Mouse (Mus musculus) bone marrow, adult 2 months (tissue): ENCODE data around the gene Tppp2. TPM values are rescaled to one million over a fixed set of nuclear protein-coding genes. Genes with fewer than 3 reads are reported as not detected.

Experiments used
- H3K27ac ChIP-seq: fragments of 200-500 bp; 2 replicates; pipeline ENCODE4 v1.5.1; 2012; ENCODE audit warnings: low read depth, mild to moderate bottlenecking, control low read depth, inconsistent platforms, low read length; ENCODE audit not compliant: control insufficient read depth, poor library complexity, insufficient read depth
- H3K4me1 ChIP-seq: fragments of 200-500 bp; 2 replicates; pipeline ENCODE4 v1.6.1; 2011; ENCODE audit warnings: low read length; ENCODE audit not compliant: control insufficient read depth, insufficient read depth
- H3K4me3 ChIP-seq: fragments of 200-500 bp; replicated peaks from 2 replicates; pipeline ENCODE3; 2011; ENCODE audit warnings: mild to moderate bottlenecking, low read depth, low read length, control low read depth; ENCODE audit not compliant: control insufficient read depth
- CTCF ChIP-seq: fragments of 200-500 bp; IDR thresholded peaks from 2 replicates; pipeline ENCODE4 v1.5.1; 2011; ENCODE audit warnings: low read length, control low read depth; ENCODE audit not compliant: control insufficient read depth, insufficient read depth
- POLR2A ChIP-seq: fragments of 200-500 bp; IDR thresholded peaks from 2 replicates; pipeline ENCODE4 v1.6.1; 2011; ENCODE audit warnings: low read depth, mild to moderate bottlenecking, control low read depth, low read length, borderline replicate concordance; ENCODE audit not compliant: control insufficient read depth
- WGBS: fragments of 180-500 bp; shearing (Covaris S2); methylation state at CpG from one replicate; pipeline ENCODE4 v1.1.7; 2018; 5-methylcytosine and 5-hydroxymethylcytosine counted together
- polyA plus RNA-seq: library from polyadenylated mRNA; stranded (reverse); fragments of >200 nt; gene quantifications from 2 replicates; pipeline ENCODE4 v1.2.4, GENCODE M21; 2011; ENCODE audit warnings: low replicate concordance; ENCODE audit not compliant: missing spikeins, insufficient read depth, insufficient read length

Gene Tppp2
- polyA plus RNA-seq, 1 experiment = not detected

GRCm38 (mm10) chr14:51892191-51892939, 25.9 kb upstream of the Tppp2 start, which contains the start of gene Slc39a2:
TSS of gene Slc39a2 (plus strand) at chr14:51892889.
- WGBS = 82% methylated on average over 9 of the region's 9 CpGs
- no peak for TF ChIP-seq CTCF
- no peak for TF ChIP-seq POLR2A
- Histone ChIP-seq H3K4me1 (no peaks in the 10 kb centered on the region), H3K4me3 (no peak within 1 kb of the TSS), H3K27ac (no peak within 1 kb of the TSS)

GRCm38 (mm10) chr14:51893094-51893794, 25.0 kb upstream of the Tppp2 start:
- 79% methylated on average over 10 of the region's 10 CpGs for WGBS
- no peaks in the 10 kb centered on the region for H3K4me1 ChIP-seq
- H3K27ac ChIP-seq = no peak overlapping the region
- TF ChIP-seq POLR2A (no peak), CTCF (no peak)
- no peak overlapping the region for H3K4me3 ChIP-seq

DNA sequence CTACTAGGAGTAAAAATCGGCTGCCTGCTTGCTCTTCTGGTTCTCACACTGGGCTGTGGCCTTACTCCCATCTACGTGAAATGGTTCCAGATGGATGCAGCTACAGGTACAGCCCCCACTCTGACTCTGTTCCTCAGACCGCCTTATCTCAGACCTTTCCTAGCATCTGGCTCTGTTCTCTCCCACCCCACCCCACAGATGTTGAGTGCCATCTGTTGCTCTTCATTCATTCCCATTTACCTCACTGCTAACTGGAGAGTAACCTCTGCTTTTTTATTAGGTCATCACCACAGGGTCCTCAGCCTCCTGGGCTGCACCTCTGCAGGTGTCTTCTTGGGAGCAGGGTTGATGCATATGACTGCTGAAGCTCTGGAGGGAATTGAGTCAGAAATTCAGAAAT, 24.4 kb upstream of the Tppp2 start:
- Histone ChIP-seq H3K4me3 (no peak overlapping the region), H3K4me1 (no peaks in the 10 kb centered on the region), H3K27ac (no peak overlapping the region)
- TF ChIP-seq POLR2A (no peak), CTCF (no peak)
- 67% methylated on average over 3 of the region's 3 CpGs for WGBS

GRCm38 (mm10) chr14:51895071-51895470, 23.2 kb upstream of the Tppp2 start:
- TF ChIP-seq POLR2A = no peak
- no peak for TF ChIP-seq CTCF
- no peaks in the 10 kb centered on the region for H3K4me1 ChIP-seq
- WGBS = 88% methylated on average over 14 of the region's 14 CpGs
- no peak overlapping the region for H3K4me3 ChIP-seq
- H3K27ac ChIP-seq = no peak overlapping the region

DNA sequence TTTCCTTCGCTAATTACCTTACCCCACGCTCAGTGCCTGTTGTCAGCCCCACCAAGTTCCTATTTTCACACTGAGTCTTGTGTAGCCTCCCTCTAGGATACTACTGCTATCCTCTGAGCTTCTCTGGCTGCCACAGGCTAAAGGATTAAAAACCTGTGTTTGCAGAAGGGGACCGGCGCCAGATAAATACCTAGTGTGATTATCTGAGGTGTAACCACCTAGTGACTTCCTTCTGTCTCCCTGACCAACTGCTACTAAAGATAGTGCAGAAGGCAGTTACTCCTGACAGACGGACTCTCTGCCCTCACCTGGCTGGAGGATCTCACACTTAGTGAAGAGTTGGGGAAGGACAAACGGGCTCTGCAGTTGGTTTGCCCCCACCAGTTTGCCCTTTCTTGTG, 22.2 kb upstream of the Tppp2 start:
- 61% methylated on average over 6 of the region's 6 CpGs for WGBS
- Histone ChIP-seq H3K27ac (no peak overlapping the region), H3K4me3 (no peak overlapping the region), H3K4me1 (no peaks in the 10 kb centered on the region)
- TF ChIP-seq POLR2A = no peak
- no peak for TF ChIP-seq CTCF

DNA sequence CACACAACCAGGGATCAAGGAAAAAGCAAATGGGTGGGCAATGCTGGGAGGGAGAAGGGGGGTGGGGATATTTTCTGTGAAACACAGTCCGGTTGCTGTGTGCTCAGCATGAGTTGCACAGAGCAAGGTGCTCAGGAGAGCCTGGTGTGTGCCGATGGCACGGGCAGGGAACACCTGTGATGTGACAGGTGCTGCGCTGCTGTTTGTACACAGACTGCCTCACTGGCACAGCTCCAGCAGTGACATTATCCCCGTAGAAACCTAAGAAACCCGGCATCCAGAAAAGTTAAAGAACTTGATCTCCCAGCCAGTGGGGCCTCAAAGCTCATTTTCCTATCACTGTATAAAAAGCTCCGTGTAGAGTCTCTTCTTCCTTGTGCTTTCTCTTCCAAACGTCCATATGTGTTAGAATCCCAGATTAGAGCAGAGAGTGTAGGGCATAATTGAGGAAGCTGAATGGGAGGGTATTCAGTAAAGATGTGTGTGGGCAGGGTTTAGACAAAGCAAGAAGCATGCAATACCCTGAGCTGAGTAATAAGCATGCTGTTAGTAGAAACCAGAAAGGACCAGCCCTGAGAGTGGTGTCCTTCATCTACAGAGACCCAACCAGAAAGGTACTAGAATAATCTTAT, 21.6 kb upstream of the Tppp2 start:
- Histone ChIP-seq H3K4me3 (no peak overlapping the region), H3K27ac (no peak overlapping the region), H3K4me1 (no peaks in the 10 kb centered on the region)
- 78% methylated on average over 8 of the region's 8 CpGs for WGBS
- TF ChIP-seq POLR2A (no peak), CTCF (no peak)

DNA sequence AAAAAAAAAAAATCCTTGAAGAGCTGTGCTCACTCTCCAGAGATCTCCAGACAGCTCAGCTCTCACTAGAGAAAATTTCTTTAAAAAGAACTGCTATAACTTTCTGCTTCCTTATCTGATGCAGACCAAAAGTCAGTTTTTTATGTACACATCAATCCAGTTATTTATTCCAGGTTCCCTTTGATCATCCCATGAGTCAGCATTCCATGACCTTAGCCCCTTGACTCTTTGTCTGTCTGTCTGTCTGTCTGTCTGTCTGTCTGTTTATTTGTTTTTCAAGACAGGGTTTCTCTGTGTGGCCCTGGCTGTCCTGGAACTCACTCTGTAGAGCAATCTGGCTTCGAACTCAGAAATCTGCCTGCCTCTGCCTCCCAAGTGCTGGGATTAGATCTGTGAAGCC, 18.9 kb upstream of the Tppp2 start:
- H3K27ac ChIP-seq = no peak overlapping the region
- H3K4me3 ChIP-seq = no peak overlapping the region
- no peak for TF ChIP-seq CTCF
- TF ChIP-seq POLR2A = no peak
- H3K4me1 ChIP-seq = no peaks in the 10 kb centered on the region
- WGBS = 95% methylated on average over 1 of the region's 1 CpGs
